Mouse (Mus musculus): ENCODE measurements at regions not wholly inside any gene's neighbourhood (a gene's known extent, or its start where the extent isn't known, plus 50 kb on each side); places are given as distances from the start of the nearest gene placed in this dataset.

- H3K27ac ChIP-seq (ENCODE audit: low read length): no peak overlapping the region
- no peak overlapping the region for H3K9ac ChIP-seq (ENCODE audit: low read depth, low read length)
- no peaks in the 10 kb centered on the region for H3K9me3 ChIP-seq (ENCODE audit: control insufficient read depth, low read length)
- H3K27me3 ChIP-seq (replicated peaks; ENCODE audit: control insufficient read depth, insufficient read depth, low read length): no peaks in the 10 kb centered on the region
- H3K4me2 ChIP-seq (ENCODE audit: low read depth, low read length): no peak overlapping the region
- H3K4me3 ChIP-seq (ENCODE audit: low read length): no peak overlapping the region
- no peak for ATAC-seq
- no peaks in the 10 kb centered on the region for H3K36me3 ChIP-seq (ENCODE audit: control insufficient read depth, insufficient read depth, low read length)
- no peaks in the 10 kb centered on the region for H3K4me1 ChIP-seq (ENCODE audit: control insufficient read depth, insufficient read depth, low read length)
- 69% methylated on average over 1 of the region's 1 CpGs for WGBS
These were observed 390.4 kb downstream of the Poteg start for GRCm38 (mm10) chr8:27837903-27838302.

GRCm38 (mm10) chr8:27866468-27866995 lies 419.1 kb downstream of the Poteg start:
- no peak for ATAC-seq
- Histone ChIP-seq H3K4me1 (ENCODE audit: control insufficient read depth, insufficient read depth, low read length) (no peaks in the 10 kb centered on the region), H3K36me3 (ENCODE audit: control insufficient read depth, insufficient read depth, low read length) (no peaks in the 10 kb centered on the region), H3K9me3 (ENCODE audit: control insufficient read depth, low read length) (no peaks in the 10 kb centered on the region), H3K27ac (ENCODE audit: low read length) (no peak overlapping the region), H3K27me3 (replicated peaks; ENCODE audit: control insufficient read depth, insufficient read depth, low read length) (no peaks in the 10 kb centered on the region), H3K9ac (ENCODE audit: low read depth, low read length) (no peak overlapping the region), H3K4me3 (ENCODE audit: low read length) (no peak overlapping the region), H3K4me2 (ENCODE audit: low read depth, low read length) (no peak overlapping the region)
- WGBS: 69% methylated on average over 1 of the region's 1 CpGs

- Histone ChIP-seq H3K36me3 (ENCODE audit: control insufficient read depth, insufficient read depth, low read length) (no peaks in the 10 kb centered on the region), H3K27ac (ENCODE audit: low read length) (no peak overlapping the region), H3K4me3 (ENCODE audit: low read length) (no peak overlapping the region), H3K4me2 (ENCODE audit: low read depth, low read length) (no peak overlapping the region), H3K9ac (ENCODE audit: low read depth, low read length) (no peak overlapping the region), H3K4me1 (ENCODE audit: control insufficient read depth, insufficient read depth, low read length) (no peaks in the 10 kb centered on the region), H3K9me3 (ENCODE audit: control insufficient read depth, low read length) (no peaks in the 10 kb centered on the region), H3K27me3 (replicated peaks; ENCODE audit: control insufficient read depth, insufficient read depth, low read length) (no peaks in the 10 kb centered on the region)
- ATAC-seq: no peak
- WGBS: 86% methylated on average over 7 of the region's 7 CpGs
These were observed 421.1 kb downstream of the Poteg start for GRCm38 (mm10) chr8:27868591-27868990.

GRCm38 (mm10) chr8:27877691-27878264 lies 430.3 kb downstream of the Poteg start:
- Histone ChIP-seq H3K9me3 (ENCODE audit: control insufficient read depth, low read length) (no peaks in the 10 kb centered on the region), H3K4me2 (ENCODE audit: low read depth, low read length) (no peak overlapping the region), H3K4me3 (ENCODE audit: low read length) (no peak overlapping the region), H3K9ac (ENCODE audit: low read depth, low read length) (no peak overlapping the region), H3K27me3 (replicated peaks; ENCODE audit: control insufficient read depth, insufficient read depth, low read length) (no peaks in the 10 kb centered on the region), H3K27ac (ENCODE audit: low read length) (no peak overlapping the region), H3K4me1 (ENCODE audit: control insufficient read depth, insufficient read depth, low read length) (no peaks in the 10 kb centered on the region), H3K36me3 (ENCODE audit: control insufficient read depth, insufficient read depth, low read length) (no peaks in the 10 kb centered on the region)
- no peak for ATAC-seq

GRCm38 (mm10) chr8:27889292-27889691 lies 441.8 kb downstream of the Poteg start:
- Histone ChIP-seq H3K36me3 (ENCODE audit: control insufficient read depth, insufficient read depth, low read length) (no peaks in the 10 kb centered on the region), H3K4me3 (ENCODE audit: low read length) (no peak overlapping the region), H3K27me3 (replicated peaks; ENCODE audit: control insufficient read depth, insufficient read depth, low read length) (no peaks in the 10 kb centered on the region), H3K4me2 (ENCODE audit: low read depth, low read length) (no peak overlapping the region), H3K27ac (ENCODE audit: low read length) (no peak overlapping the region), H3K4me1 (ENCODE audit: control insufficient read depth, insufficient read depth, low read length) (no peaks in the 10 kb centered on the region), H3K9me3 (ENCODE audit: control insufficient read depth, low read length) (no peaks in the 10 kb centered on the region), H3K9ac (ENCODE audit: low read depth, low read length) (no peak overlapping the region)
- 76% methylated on average over 6 of the region's 6 CpGs for WGBS
- ATAC-seq: no peak

GRCm38 (mm10) chr8:27894325-27894724 lies 446.9 kb downstream of the Poteg start:
- Histone ChIP-seq H3K27ac (ENCODE audit: low read length) (no peak overlapping the region), H3K36me3 (ENCODE audit: control insufficient read depth, insufficient read depth, low read length) (no peaks in the 10 kb centered on the region), H3K4me1 (ENCODE audit: control insufficient read depth, insufficient read depth, low read length) (no peaks in the 10 kb centered on the region), H3K9ac (ENCODE audit: low read depth, low read length) (no peak overlapping the region), H3K9me3 (ENCODE audit: control insufficient read depth, low read length) (no peaks in the 10 kb centered on the region), H3K4me2 (ENCODE audit: low read depth, low read length) (no peak overlapping the region), H3K27me3 (replicated peaks; ENCODE audit: control insufficient read depth, insufficient read depth, low read length) (no peaks in the 10 kb centered on the region), H3K4me3 (ENCODE audit: low read length) (no peak overlapping the region)
- WGBS: 71% methylated on average over 6 of the region's 6 CpGs
- no peak for ATAC-seq

- 66% methylated on average over 2 of the region's 2 CpGs for WGBS
- Histone ChIP-seq H3K4me2 (ENCODE audit: low read depth, low read length) (no peak overlapping the region), H3K27me3 (replicated peaks; ENCODE audit: control insufficient read depth, insufficient read depth, low read length) (no peaks in the 10 kb centered on the region), H3K4me3 (ENCODE audit: low read length) (no peak overlapping the region), H3K9ac (ENCODE audit: low read depth, low read length) (no peak overlapping the region), H3K4me1 (ENCODE audit: control insufficient read depth, insufficient read depth, low read length) (no peaks in the 10 kb centered on the region), H3K27ac (ENCODE audit: low read length) (no peak overlapping the region), H3K9me3 (ENCODE audit: control insufficient read depth, low read length) (no peaks in the 10 kb centered on the region), H3K36me3 (ENCODE audit: control insufficient read depth, insufficient read depth, low read length) (no peaks in the 10 kb centered on the region)
- ATAC-seq: no peak
These were observed 452.6 kb downstream of the Poteg start for GRCm38 (mm10) chr8:27900115-27900514.

GRCm38 (mm10) chr8:27903796-27904195 lies 456.3 kb downstream of the Poteg start:
- no peaks in the 10 kb centered on the region for H3K27me3 ChIP-seq (replicated peaks; ENCODE audit: control insufficient read depth, insufficient read depth, low read length)
- H3K9me3 ChIP-seq (ENCODE audit: control insufficient read depth, low read length): no peaks in the 10 kb centered on the region
- 36% methylated on average over 2 of the region's 2 CpGs for WGBS
- H3K4me2 ChIP-seq (ENCODE audit: low read depth, low read length): no peak overlapping the region
- no peak for ATAC-seq
- no peaks in the 10 kb centered on the region for H3K4me1 ChIP-seq (ENCODE audit: control insufficient read depth, insufficient read depth, low read length)
- no peak overlapping the region for H3K9ac ChIP-seq (ENCODE audit: low read depth, low read length)
- no peak overlapping the region for H3K27ac ChIP-seq (ENCODE audit: low read length)
- H3K4me3 ChIP-seq (ENCODE audit: low read length): no peak overlapping the region
- H3K36me3 ChIP-seq (ENCODE audit: control insufficient read depth, insufficient read depth, low read length): no peaks in the 10 kb centered on the region

GRCm38 (mm10) chr8:27909347-27909945 lies 462.0 kb downstream of the Poteg start:
- H3K27ac ChIP-seq (ENCODE audit: low read length): no peak overlapping the region
- WGBS: 46% methylated on average over 2 of the region's 2 CpGs
- no peaks in the 10 kb centered on the region for H3K4me1 ChIP-seq (ENCODE audit: control insufficient read depth, insufficient read depth, low read length)
- H3K4me2 ChIP-seq (ENCODE audit: low read depth, low read length): no peak overlapping the region
- no peaks in the 10 kb centered on the region for H3K36me3 ChIP-seq (ENCODE audit: control insufficient read depth, insufficient read depth, low read length)
- H3K9me3 ChIP-seq (ENCODE audit: control insufficient read depth, low read length): no peaks in the 10 kb centered on the region
- H3K27me3 ChIP-seq (replicated peaks; ENCODE audit: control insufficient read depth, insufficient read depth, low read length): no peaks in the 10 kb centered on the region
- no peak overlapping the region for H3K9ac ChIP-seq (ENCODE audit: low read depth, low read length)
- no peak overlapping the region for H3K4me3 ChIP-seq (ENCODE audit: low read length)
- no peak for ATAC-seq

Measured in intestine, embryonic 16.5 days (tissue).